Mouse (Mus musculus): Measurements from ENCODE around the gene Gan. TPM values are rescaled to one million over a fixed set of nuclear protein-coding genes. Genes with fewer than 3 reads are reported as not detected.

The Gan gene
- polyA plus RNA-seq, 2 experiments: 3.6 to 7.6 TPM

- no peak for TF ChIP-seq POLR2A (IDR thresholded peaks at IDR 0.05; ENCODE audit: borderline replicate concordance, extremely low read depth, insufficient read depth, insufficient read length)
- Histone ChIP-seq H3K4me2 (replicated peaks; ENCODE audit: low read depth, low read length, severe bottlenecking) (no peak overlapping the region), H3K9ac (ENCODE audit: low read depth, low read length, severe bottlenecking) (no peak overlapping the region), H3K27ac (replicated peaks; ENCODE audit: low read depth, low read length) (no peak overlapping the region), H3K4me3 (replicated peaks; ENCODE audit: low read length) (no peak overlapping the region), H3K36me3 (ENCODE audit: control insufficient read depth, insufficient read depth, low read length) (peaks cover 40% of the 10 kb centered on the region), H3K27me3 (ENCODE audit: control insufficient read depth, insufficient read depth, low read length) (no peaks in the 10 kb centered on the region), H3K9me3 (ENCODE audit: control insufficient read depth, low read length) (no peaks in the 10 kb centered on the region), H3K4me1 (ENCODE audit: control insufficient read depth, insufficient read depth, low read length) (no peaks in the 10 kb centered on the region)
- DNase-seq (ENCODE audit: low spot score) (peak; percentile 42), ATAC-seq (ENCODE audit: low FRiP score, low read depth) (peak; percentile 69)
- 51% methylated on average over 20 of the region's 20 CpGs for WGBS
These were observed 40.4 kb downstream of the Gan start for GRCm38 (mm10) chr8:117198141-117198935.

GRCm38 (mm10) chr8:117199658-117200057, 41.7 kb downstream of the Gan start:
- ATAC-seq (ENCODE audit: low FRiP score, low read depth) (peak; percentile 35; the same call in 1 of the 2 replicates), DNase-seq (ENCODE audit: low spot score) (no peak)
- H3K4me2 ChIP-seq (replicated peaks; ENCODE audit: low read depth, low read length, severe bottlenecking): no peak overlapping the region
- no peaks in the 10 kb centered on the region for H3K4me1 ChIP-seq (ENCODE audit: control insufficient read depth, insufficient read depth, low read length)
- H3K9me3 ChIP-seq (ENCODE audit: control insufficient read depth, low read length): no peaks in the 10 kb centered on the region
- H3K36me3 ChIP-seq (ENCODE audit: control insufficient read depth, insufficient read depth, low read length): peaks cover 42% of the 10 kb centered on the region
- WGBS: 39% methylated on average over 6 of the region's 6 CpGs
- no peaks in the 10 kb centered on the region for H3K27me3 ChIP-seq (ENCODE audit: control insufficient read depth, insufficient read depth, low read length)
- H3K9ac ChIP-seq (ENCODE audit: low read depth, low read length, severe bottlenecking): no peak overlapping the region
- no peak for TF ChIP-seq POLR2A (IDR thresholded peaks at IDR 0.05; ENCODE audit: borderline replicate concordance, extremely low read depth, insufficient read depth, insufficient read length)
- H3K27ac ChIP-seq (replicated peaks; ENCODE audit: low read depth, low read length): no peak overlapping the region
- H3K4me3 ChIP-seq (replicated peaks; ENCODE audit: low read length): no peak overlapping the region

- ATAC-seq (ENCODE audit: low FRiP score, low read depth) (no peak), DNase-seq (ENCODE audit: low spot score) (no peak)
- no peak overlapping the region for H3K4me2 ChIP-seq (replicated peaks; ENCODE audit: low read depth, low read length, severe bottlenecking)
- no peak overlapping the region for H3K9ac ChIP-seq (ENCODE audit: low read depth, low read length, severe bottlenecking)
- no peak for TF ChIP-seq POLR2A (IDR thresholded peaks at IDR 0.05; ENCODE audit: borderline replicate concordance, extremely low read depth, insufficient read depth, insufficient read length)
- H3K36me3 ChIP-seq (ENCODE audit: control insufficient read depth, insufficient read depth, low read length): peaks cover 43% of the 10 kb centered on the region
- H3K4me1 ChIP-seq (ENCODE audit: control insufficient read depth, insufficient read depth, low read length): no peaks in the 10 kb centered on the region
- H3K4me3 ChIP-seq (replicated peaks; ENCODE audit: low read length): no peak overlapping the region
- H3K9me3 ChIP-seq (ENCODE audit: control insufficient read depth, low read length): no peaks in the 10 kb centered on the region
- no peaks in the 10 kb centered on the region for H3K27me3 ChIP-seq (ENCODE audit: control insufficient read depth, insufficient read depth, low read length)
- WGBS: 57% methylated on average over 13 of the region's 13 CpGs
- 0 out of 2 replicates have a peak overlapping the region, but pooled peaks have one; percentile 10 for H3K27ac ChIP-seq (replicated peaks; ENCODE audit: low read depth, low read length)
These were observed 42.4 kb downstream of the Gan start for GRCm38 (mm10) chr8:117200346-117200745.

DNA sequence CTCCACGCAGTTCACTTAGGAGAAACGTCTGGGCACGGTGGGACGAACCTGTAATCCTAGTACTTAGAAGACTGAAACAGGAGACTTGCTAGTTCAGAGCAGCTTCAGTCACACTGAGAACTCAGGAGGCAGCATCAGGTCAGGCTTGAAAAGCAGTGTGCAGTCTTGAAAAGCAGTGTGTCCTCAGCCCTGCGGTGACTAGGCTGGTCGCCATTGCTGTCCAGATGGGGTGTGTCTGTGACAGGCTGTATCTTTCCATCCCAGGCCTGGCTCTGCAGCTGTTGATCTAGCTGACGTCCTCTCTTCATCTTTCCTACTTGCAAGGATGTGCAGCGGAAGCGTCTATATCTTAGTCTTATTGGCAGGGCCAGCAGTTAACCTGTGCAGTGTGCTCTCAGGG, 42.9 kb downstream of the Gan start:
- Histone ChIP-seq H3K4me2 (replicated peaks; ENCODE audit: low read depth, low read length, severe bottlenecking) (no peak overlapping the region), H3K36me3 (ENCODE audit: control insufficient read depth, insufficient read depth, low read length) (peaks cover 38% of the 10 kb centered on the region), H3K4me1 (ENCODE audit: control insufficient read depth, insufficient read depth, low read length) (no peaks in the 10 kb centered on the region), H3K27me3 (ENCODE audit: control insufficient read depth, insufficient read depth, low read length) (no peaks in the 10 kb centered on the region), H3K9me3 (ENCODE audit: control insufficient read depth, low read length) (no peaks in the 10 kb centered on the region), H3K9ac (ENCODE audit: low read depth, low read length, severe bottlenecking) (no peak overlapping the region), H3K4me3 (replicated peaks; ENCODE audit: low read length) (no peak overlapping the region), H3K27ac (replicated peaks; ENCODE audit: low read depth, low read length) (0 out of 2 replicates have a peak overlapping the region, but pooled peaks have one; percentile 10)
- DNase-seq (ENCODE audit: low spot score) (no peak), ATAC-seq (ENCODE audit: low FRiP score, low read depth) (no peak)
- no peak for TF ChIP-seq POLR2A (IDR thresholded peaks at IDR 0.05; ENCODE audit: borderline replicate concordance, extremely low read depth, insufficient read depth, insufficient read length)
- WGBS: 85% methylated on average over 9 of the region's 9 CpGs

- Histone ChIP-seq H3K27ac (replicated peaks; ENCODE audit: low read depth, low read length) (no peak overlapping the region), H3K9ac (ENCODE audit: low read depth, low read length, severe bottlenecking) (no peak overlapping the region), H3K9me3 (ENCODE audit: control insufficient read depth, low read length) (no peaks in the 10 kb centered on the region), H3K36me3 (ENCODE audit: control insufficient read depth, insufficient read depth, low read length) (peaks cover 32% of the 10 kb centered on the region), H3K4me1 (ENCODE audit: control insufficient read depth, insufficient read depth, low read length) (no peaks in the 10 kb centered on the region), H3K27me3 (ENCODE audit: control insufficient read depth, insufficient read depth, low read length) (no peaks in the 10 kb centered on the region), H3K4me3 (replicated peaks; ENCODE audit: low read length) (no peak overlapping the region), H3K4me2 (replicated peaks; ENCODE audit: low read depth, low read length, severe bottlenecking) (no peak overlapping the region)
- DNase-seq (ENCODE audit: low spot score) (no peak), ATAC-seq (ENCODE audit: low FRiP score, low read depth) (no peak)
- WGBS: 69% methylated on average over 19 of the region's 19 CpGs
- TF ChIP-seq POLR2A (IDR thresholded peaks at IDR 0.05; ENCODE audit: borderline replicate concordance, extremely low read depth, insufficient read depth, insufficient read length): no peak
These were observed 43.5 kb downstream of the Gan start for GRCm38 (mm10) chr8:117201221-117202017.

Measured in limb, embryonic 14.5 days (tissue).